Mouse (Mus musculus): ENCODE measurements around the gene Smg7.

GRCm38 (mm10) chr1:152846856-152847255, 55.6 kb downstream of the Smg7 start:
- no peak for TF ChIP-seq CTCF (IDR thresholded peaks at IDR 0.05; ENCODE audit: low read depth)
- TF ChIP-seq EP300 (optimal IDR thresholded peaks at IDR 0.05), result no peak

Data from stomach, postnatal 0 days (tissue).